Mouse (Mus musculus) cerebellum, adult 2 months (tissue): ENCODE data around the gene Gpc2.

Experiments
- CTCF ChIP-seq: fragments of 200-500 bp; IDR thresholded peaks from 2 replicates; pipeline ENCODE4 v1.5.1; 2011; ENCODE audit warnings: low read depth, mild to moderate bottlenecking, control low read depth, low read length, moderate library complexity, borderline replicate concordance; ENCODE audit not compliant: insufficient read depth
- POLR2A ChIP-seq: fragments of 200-500 bp; IDR thresholded peaks from 2 replicates; pipeline ENCODE4 v1.6.1; 2011; ENCODE audit warnings: low read length, control low read depth, borderline replicate concordance; ENCODE audit not compliant: insufficient read depth

DNA sequence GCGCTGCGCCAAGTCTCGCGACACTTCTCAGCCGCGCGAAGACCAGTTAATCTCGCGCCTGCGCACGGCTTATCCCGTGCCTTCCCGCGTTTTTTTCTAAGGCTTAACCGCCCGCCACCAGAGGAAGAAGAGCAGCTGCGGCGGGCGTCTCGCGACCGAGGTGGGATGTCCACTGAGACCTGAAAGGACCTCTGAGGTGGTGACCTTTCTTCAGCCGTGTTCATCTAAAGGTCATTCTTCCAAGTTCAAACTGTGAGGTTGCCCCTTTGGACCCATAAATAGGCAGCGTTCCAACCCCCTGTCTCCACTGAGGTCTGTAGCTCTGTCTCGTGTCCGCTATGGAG lies 592 bp upstream of the Gpc2 start:
- no peak for TF ChIP-seq CTCF
- no peak for TF ChIP-seq POLR2A
